Mouse (Mus musculus) MEL (cell line): ENCODE results near the gene Gm20605. TPM values are rescaled to one million over a fixed set of nuclear protein-coding genes. Genes with fewer than 3 reads are reported as not detected.

Experiments
- DNase-seq: peaks from one replicate; pipeline ENCODE4 v3.0.0; 2011; ENCODE audit warnings: low read depth, low spot score
- H3K27ac ChIP-seq: 2 replicates; pipeline ENCODE4 v1.5.1; 2012; ENCODE audit warnings: low read depth, mild to moderate bottlenecking, control low read depth, low read length, moderate library complexity; ENCODE audit not compliant: control insufficient read depth
- H3K27me3 ChIP-seq, 2 experiments: fragments of 150-350 bp in 1 of 2; sonication (generic) in 1 of 2; 2 replicates each; pipeline ENCODE4 v1.6.1; 2012; ENCODE audit warnings: low read length in 2 of 2, mild to moderate bottlenecking in 2 of 2, improper control_type of control experiment in 1 of 2, moderate library complexity in 1 of 2; ENCODE audit not compliant: insufficient read depth in 2 of 2, control insufficient read depth in 1 of 2
- H3K36me3 ChIP-seq, 2 experiments: 2 replicates each; pipeline ENCODE4 v1.6.1; 2012 to 2014; ENCODE audit warnings: low read length in 2 of 2, improper control_type of control experiment in 1 of 2, inconsistent platforms in 1 of 2, mild to moderate bottlenecking in 1 of 2; ENCODE audit not compliant: insufficient read depth in 2 of 2, control insufficient read depth in 1 of 2
- H3K4me1 ChIP-seq, 2 experiments: fragments of 150-350 bp in 1 of 2; sonication (generic) in 1 of 2; 2 replicates each; pipeline ENCODE4 v1.6.1; 2012; ENCODE audit warnings: low read length in 2 of 2, improper control_type of control experiment in 1 of 2, mild to moderate bottlenecking in 1 of 2; ENCODE audit not compliant: insufficient read depth in 2 of 2, control insufficient read depth in 1 of 2
- H3K4me3 ChIP-seq, 2 experiments: fragments of 150-350 bp in 1 of 2; sonication (generic) in 1 of 2; 2 replicates each; pipeline ENCODE4 v1.5.1; 2012; ENCODE audit warnings: low read depth in 2 of 2, low read length in 2 of 2, mild to moderate bottlenecking in 2 of 2, moderate library complexity in 2 of 2, control low read depth in 1 of 2, improper control_type of control experiment in 1 of 2; ENCODE audit not compliant: control insufficient read depth in 1 of 2, insufficient read depth in 1 of 2
- H3K79me2 ChIP-seq: 2 replicates; pipeline ENCODE4 v1.6.1; 2012; ENCODE audit warnings: mild to moderate bottlenecking, low read length, moderate library complexity; ENCODE audit not compliant: control insufficient read depth, poor library complexity, insufficient read depth
- H3K9ac ChIP-seq: 2 replicates; pipeline ENCODE4 v1.6.1; 2012; ENCODE audit warnings: low read depth, mild to moderate bottlenecking, control low read depth, low read length, moderate library complexity; ENCODE audit not compliant: control insufficient read depth, poor library complexity, severe bottlenecking
- H3K9me3 ChIP-seq: fragments of 150-350 bp; sonication (generic); replicated peaks from 2 replicates; pipeline ENCODE4 v1.6.1; 2012; ENCODE audit warnings: mild to moderate bottlenecking, low read length, improper control_type of control experiment, moderate library complexity; ENCODE audit not compliant: insufficient read depth
- E2F4 ChIP-seq: IDR thresholded peaks from 2 replicates; pipeline ENCODE4 v1.6.1; 2011; ENCODE audit warnings: low read depth, low read length, improper control_type of control experiment, borderline replicate concordance
- ELF1 ChIP-seq: IDR thresholded peaks from 2 replicates; pipeline ENCODE4 v1.6.1; 2014; ENCODE audit warnings: low read depth, mild to moderate bottlenecking, inconsistent platforms, low read length, improper control_type of control experiment, moderate library complexity
- GABPA ChIP-seq: IDR thresholded peaks from 2 replicates; pipeline ENCODE4 v1.6.1; 2012; ENCODE audit warnings: low read depth, mild to moderate bottlenecking, inconsistent platforms, low read length, improper control_type of control experiment, moderate library complexity
- HCFC1 ChIP-seq: IDR thresholded peaks from 2 replicates; pipeline ENCODE4 v1.6.1; 2012; ENCODE audit warnings: low read depth, mild to moderate bottlenecking, inconsistent platforms, low read length, improper control_type of control experiment, moderate library complexity
- JUND ChIP-seq: IDR thresholded peaks from 2 replicates; pipeline ENCODE4 v1.6.1; 2011; ENCODE audit warnings: low read depth, mild to moderate bottlenecking, improper control_type of control experiment, low read length
- KAT2A ChIP-seq: conservative IDR thresholded peaks from 2 replicates; pipeline ENCODE4 v1.6.1; 2012; ENCODE audit warnings: low read depth, low read length, improper control_type of control experiment, inconsistent platforms
- MAFK ChIP-seq: IDR thresholded peaks from 2 replicates; pipeline ENCODE4 v1.6.1; 2011; ENCODE audit warnings: low read depth, mild to moderate bottlenecking, low read length, improper control_type of control experiment, borderline replicate concordance
- MAX ChIP-seq: IDR thresholded peaks from 2 replicates; pipeline ENCODE4 v1.6.1; 2011; ENCODE audit warnings: low read length, improper control_type of control experiment
- MEF2A ChIP-seq: IDR thresholded peaks from 2 replicates; pipeline ENCODE4 v1.6.1; 2014; ENCODE audit warnings: low read depth, mild to moderate bottlenecking, inconsistent platforms, low read length, improper control_type of control experiment; ENCODE audit not compliant: poor library complexity, insufficient replicate concordance, severe bottlenecking; ENCODE audit errors: extremely low read depth
- MXI1 ChIP-seq: IDR thresholded peaks from 2 replicates; pipeline ENCODE4 v1.6.1; 2011; ENCODE audit warnings: mild to moderate bottlenecking, low read depth, low read length, improper control_type of control experiment
- MYB ChIP-seq: IDR thresholded peaks from 2 replicates; pipeline ENCODE4 v1.6.1; 2011; ENCODE audit warnings: mild to moderate bottlenecking, low read depth, low read length, improper control_type of control experiment
- MYC ChIP-seq: IDR thresholded peaks from 2 replicates; pipeline ENCODE4 v1.6.1; 2011; ENCODE audit warnings: low read depth, mild to moderate bottlenecking, low read length, improper control_type of control experiment, moderate library complexity
- NELFE ChIP-seq: IDR thresholded peaks from 2 replicates; pipeline ENCODE4 v1.6.1; 2011; ENCODE audit warnings: low read depth, low read length, improper control_type of control experiment
- NRF1 ChIP-seq: IDR thresholded peaks from 2 replicates; pipeline ENCODE4 v1.6.1; 2014; ENCODE audit warnings: low read depth, mild to moderate bottlenecking, inconsistent platforms, low read length, improper control_type of control experiment, moderate library complexity; ENCODE audit not compliant: poor library complexity, insufficient read depth, severe bottlenecking
- POLR2A ChIP-seq, 2 experiments: IDR thresholded peaks; 2 replicates each; pipeline ENCODE4 v1.6.1; 2011 to 2012; ENCODE audit warnings: low read length in 2 of 2, mild to moderate bottlenecking in 2 of 2, control low read depth in 1 of 2, improper control_type of control experiment in 1 of 2, low read depth in 1 of 2, moderate library complexity in 1 of 2; ENCODE audit not compliant: control insufficient read depth in 1 of 2, insufficient read depth in 1 of 2, poor library complexity in 1 of 2
- POLR2AphosphoS2 ChIP-seq: IDR thresholded peaks from 2 replicates; pipeline ENCODE4 v1.6.1; 2011; ENCODE audit warnings: low read length, improper control_type of control experiment
- RAD21 ChIP-seq: IDR thresholded peaks from 2 replicates; pipeline ENCODE4 v1.6.1; 2011; ENCODE audit warnings: mild to moderate bottlenecking, low read depth, low read length, improper control_type of control experiment
- SIN3A ChIP-seq: IDR thresholded peaks from 2 replicates; pipeline ENCODE4 v1.6.1; 2012; ENCODE audit warnings: low read length, improper control_type of control experiment, inconsistent platforms
- SMC3 ChIP-seq: IDR thresholded peaks from 2 replicates; pipeline ENCODE4 v1.6.1; 2011; ENCODE audit warnings: low read depth, low read length, improper control_type of control experiment
- TAL1 ChIP-seq: IDR thresholded peaks from 2 replicates; pipeline ENCODE4 v1.6.1; 2012; ENCODE audit warnings: mild to moderate bottlenecking, inconsistent platforms, low read length, moderate library complexity, mixed read lengths
- TBP ChIP-seq: IDR thresholded peaks from 2 replicates; pipeline ENCODE4 v1.8.0; 2011; ENCODE audit warnings: low read depth, low read length, improper control_type of control experiment
- TCF12 ChIP-seq: IDR thresholded peaks from 2 replicates; pipeline ENCODE4 v1.6.1; 2014; ENCODE audit warnings: low read depth, mild to moderate bottlenecking, inconsistent platforms, low read length, improper control_type of control experiment, moderate library complexity
- USF1 ChIP-seq: IDR thresholded peaks from 2 replicates; pipeline ENCODE4 v1.6.1; 2014; ENCODE audit warnings: low read depth, mild to moderate bottlenecking, inconsistent platforms, low read length, improper control_type of control experiment, moderate library complexity
- USF2 ChIP-seq, 2 experiments: IDR thresholded peaks; 2 replicates each; pipeline ENCODE4 v1.6.1; 2011 to 2012; ENCODE audit warnings: improper control_type of control experiment in 2 of 2, low read length in 2 of 2, borderline replicate concordance in 1 of 2, inconsistent platforms in 1 of 2, low read depth in 1 of 2, mild to moderate bottlenecking in 1 of 2; ENCODE audit not compliant: insufficient read depth in 1 of 2
- ZMIZ1 ChIP-seq: IDR thresholded peaks from 2 replicates; pipeline ENCODE4 v1.6.1; 2012; ENCODE audit warnings: low read depth, mild to moderate bottlenecking, inconsistent platforms, low read length, improper control_type of control experiment, moderate library complexity
- ZNF384 ChIP-seq: IDR thresholded peaks from 2 replicates; pipeline ENCODE4 v1.6.1; 2012; ENCODE audit warnings: low read depth, mild to moderate bottlenecking, inconsistent platforms, low read length, improper control_type of control experiment
- polyA plus RNA-seq, 2 experiments: library from polyadenylated mRNA; stranded (reverse) in 1 of 2; unstranded in 1 of 2; fragments of >175 nt in 1 of 2; fragments of >200 nt in 1 of 2; gene quantifications; 2 replicates each; pipeline versions ENCODE4 v1.2.1 to v1.2.4; 2012; ENCODE audit warnings: low replicate concordance in 2 of 2, low read depth in 1 of 2; ENCODE audit not compliant: insufficient read length in 2 of 2, insufficient read depth in 1 of 2, missing spikeins in 1 of 2
- total RNA-seq: library from RNA; depleted of rRNA; stranded (reverse); fragments of 300-350 nt; gene quantifications from 2 replicates; pipeline ENCODE4 v1.2.3, GENCODE M21; 2012

The Gm20605 gene
- total and polyA plus RNA-seq, 3 experiments = 2.5 to 12.7 TPM; not detected in 1

DNA sequence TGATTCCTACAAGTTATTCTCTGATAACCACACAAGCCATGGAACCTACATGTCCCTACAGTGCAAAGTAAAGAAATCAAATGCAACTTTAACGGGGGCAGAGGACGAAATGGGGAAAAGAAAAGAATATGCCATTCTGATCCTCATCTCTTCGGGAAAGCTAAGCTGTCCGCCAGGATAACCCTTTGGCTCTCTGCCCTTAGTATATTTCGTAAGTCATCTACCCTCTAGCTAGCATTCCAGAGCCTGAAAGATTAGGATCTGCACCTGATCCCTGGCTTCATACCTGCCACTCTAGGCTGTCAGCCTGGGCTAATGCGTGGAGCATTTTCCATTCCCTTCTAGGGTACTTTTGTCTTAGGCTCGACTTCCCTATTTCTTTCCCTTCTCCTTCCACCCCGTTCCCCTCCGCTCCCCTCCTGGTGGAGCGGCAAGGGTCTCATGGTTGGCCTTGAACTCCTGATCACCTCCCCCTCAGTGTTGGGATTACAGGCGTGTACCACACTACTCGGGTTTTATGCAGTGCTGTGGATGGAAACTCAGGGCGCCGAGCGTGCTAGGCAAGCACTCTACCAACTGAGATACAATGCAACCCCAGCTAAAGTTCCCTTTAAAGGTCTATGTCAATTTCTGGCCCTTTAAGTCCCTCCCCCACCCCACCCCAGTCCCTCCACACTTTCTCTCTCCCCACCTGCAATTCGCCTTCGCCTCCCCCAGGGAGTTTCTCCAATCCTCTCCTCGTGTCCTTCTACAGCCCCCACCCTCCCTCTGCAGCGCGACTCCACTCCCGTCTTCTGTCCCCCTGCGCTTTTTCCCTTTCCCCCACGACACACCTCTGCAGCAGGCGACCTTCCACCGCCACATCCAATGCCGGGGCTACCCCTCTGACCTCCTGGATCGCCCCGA, 54.7 kb downstream of the Gm20605 start:
- peak; percentile 88 for DNase-seq
- Histone ChIP-seq H3K4me3 (peak overlapping the region; percentile 63 to 91), H3K9ac (peak overlapping the region; percentile 83), H3K4me1 (peaks cover 8 to 32% of the 10 kb centered on the region in 2 experiments; a peak in 3 of 4 replicates), H3K36me3 (peaks cover 0 to 37% of the 10 kb centered on the region in 2 experiments; a peak in 3 of 4 replicates), H3K79me2 (peaks cover 45% of the 10 kb centered on the region), H3K27ac (peak overlapping the region; percentile 77), H3K9me3 (no peaks in the 10 kb centered on the region), H3K27me3 (no peaks in the 10 kb centered on the region)
- TF ChIP-seq MAX (0 out of 2 replicates have a peak, but pooled peaks have one; percentile 29), KAT2A (no peak), SIN3A (peak; percentile 75), POLR2A (IDR thresholded peaks at IDR 0.05; ENCODE audit: control insufficient read depth in 1 of 2, insufficient read depth in 1 of 2, low read depth in 1 of 2, low read length in 2 of 2, poor library complexity in 1 of 2) (no peak; a peak in 1 of 4 replicates), MYC (0 out of 2 replicates have a peak, but pooled peaks have one; percentile 24), MYB (no peak), MXI1 (peak; percentile 67), TBP (peak; percentile 50; the same call in 1 of the 2 replicates), MAFK (peak; percentile 19; the same call in 1 of the 2 replicates), JUND (no peak)

DNA sequence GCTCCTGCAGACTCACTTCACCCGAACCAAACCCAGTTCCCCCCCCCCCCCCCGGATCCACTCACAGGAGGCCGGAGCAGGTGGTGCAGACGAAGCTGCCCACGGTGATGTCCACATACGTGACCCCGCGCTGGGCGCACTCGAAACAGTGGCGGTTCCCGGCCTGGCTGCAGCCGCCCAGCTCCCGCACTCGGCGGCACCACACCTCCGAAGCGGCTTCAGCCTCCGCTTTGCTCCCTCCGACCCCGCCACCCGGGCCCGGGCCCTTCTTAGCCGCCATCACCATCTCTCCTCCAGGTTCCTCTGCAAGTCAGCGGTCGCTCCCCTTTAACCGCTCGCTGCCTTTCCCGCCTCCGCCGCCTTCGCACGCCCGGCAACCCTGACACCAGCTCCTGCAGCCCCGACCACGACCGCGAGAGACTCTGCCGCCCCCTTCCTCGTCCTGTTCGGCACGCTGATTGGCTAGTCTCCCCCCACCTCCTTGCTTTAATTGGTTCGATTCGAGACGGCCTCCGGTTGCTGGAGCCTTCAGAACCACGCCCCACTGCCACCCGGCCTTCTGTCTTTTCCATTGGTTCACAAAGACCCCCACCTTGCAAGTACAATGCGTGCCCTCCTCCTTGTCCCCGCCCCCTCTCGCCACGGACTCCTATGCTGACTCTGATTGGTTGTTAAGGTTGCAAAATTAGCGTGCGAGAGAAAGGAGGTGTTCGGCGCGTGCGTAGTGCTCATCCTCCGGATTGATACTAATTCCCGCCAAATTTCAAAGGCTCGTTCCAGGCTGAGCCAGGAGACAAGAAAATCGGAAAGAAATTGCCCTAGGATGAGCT, 55.5 kb downstream of the Gm20605 start, which contains the start of gene Agfg2:
TSS of gene Agfg2 (minus strand) at position 433 of the 830 bp plus-strand sequence.
- Histone ChIP-seq H3K4me1 (peaks cover 8 to 32% of the 10 kb centered on the region in 2 experiments; a peak in 3 of 4 replicates), H3K4me3 (peak within 1 kb of the TSS; percentile 63 to 91), H3K9me3 (no peaks in the 10 kb centered on the region), H3K79me2 (peaks cover 42% of the 10 kb centered on the region), H3K9ac (peak within 1 kb of the TSS; percentile 83), H3K27me3 (no peaks in the 10 kb centered on the region), H3K27ac (peak within 1 kb of the TSS; percentile 88), H3K36me3 (peaks cover 0 to 37% of the 10 kb centered on the region in 2 experiments; a peak in 3 of 4 replicates)
- peak; percentile 100 for DNase-seq
- TF ChIP-seq SMC3 (0 out of 2 replicates have a peak, but pooled peaks have one; percentile 4), HCFC1 (peak; percentile 59), ZNF384 (no peak), MAX (peak; percentile 90), MXI1 (peak; percentile 80; the same call in 1 of the 2 replicates), KAT2A (no peak), TAL1 (no peak), USF1 (0 out of 2 replicates have a peak, but pooled peaks have one; percentile 17), USF2 (IDR thresholded peaks at IDR 0.05; ENCODE audit: borderline replicate concordance in 1 of 2, insufficient read depth in 1 of 2, low read depth in 1 of 2, low read length in 2 of 2) (no peak), RAD21 (no peak), GABPA (no peak), NELFE (peak; percentile 89), NRF1 (peak; percentile 77), MYB (no peak), MEF2A (no peak), E2F4 (peak; percentile 74; the same call in 1 of the 2 replicates), TCF12 (peak; percentile 29; the same call in 1 of the 2 replicates), POLR2AphosphoS2 (peak; percentile 77), ELF1 (peak; percentile 45; the same call in 1 of the 2 replicates), ZMIZ1 (peak; percentile 61; the same call in 1 of the 2 replicates)
